Mouse (Mus musculus) heart, embryonic 13.5 days (tissue): ENCODE measurements around the gene Zdhhc9. TPM values are rescaled to one million over a fixed set of nuclear protein-coding genes. Genes with fewer than 3 reads are reported as not detected.
A peak's percentile ranks its signal among the peaks of the same experiment; 100 is the strongest.

Experiments used
- ATAC-seq: fragments of 200-750 bp; cut with Nextera tagmentation; 2 replicates; pipeline ENCODE4 v1.8.0; 2017; ENCODE audit warnings: moderate TSS enrichment; ENCODE audit not compliant: insufficient number of reproducible peaks, low FRiP score, low TSS enrichment; ENCODE audit errors: extremely low read depth
- H3K27ac ChIP-seq: fragments of 300-500 bp; sonication (generic); replicated peaks from 2 replicates; pipeline ENCODE4 v1.5.1; 2015; ENCODE audit warnings: moderate library complexity, mild to moderate bottlenecking, inconsistent platforms
- H3K27me3 ChIP-seq: fragments of 300-500 bp; sonication (generic); replicated peaks from 2 replicates; pipeline ENCODE4 v1.6.1; 2015; ENCODE audit warnings: mild to moderate bottlenecking, inconsistent platforms
- H3K36me3 ChIP-seq: fragments of 300-500 bp; sonication (generic); 2 replicates; pipeline ENCODE4 v1.6.1; 2015; ENCODE audit warnings: mild to moderate bottlenecking, inconsistent platforms
- H3K4me1 ChIP-seq: fragments of 300-500 bp; sonication (generic); 2 replicates; pipeline ENCODE4 v1.6.1; 2015; ENCODE audit warnings: inconsistent platforms
- H3K4me2 ChIP-seq: fragments of 300-500 bp; sonication (generic); 2 replicates; pipeline ENCODE4 v1.6.1; 2015; ENCODE audit warnings: inconsistent platforms, mild to moderate bottlenecking, moderate library complexity
- H3K4me3 ChIP-seq: fragments of 300-500 bp; sonication (generic); 2 replicates; pipeline ENCODE4 v1.5.1; 2015; ENCODE audit warnings: moderate library complexity, mild to moderate bottlenecking, inconsistent platforms
- H3K9ac ChIP-seq: fragments of 300-500 bp; sonication (generic); 2 replicates; pipeline ENCODE4 v1.6.1; 2015; ENCODE audit warnings: inconsistent platforms, mild to moderate bottlenecking, moderate library complexity
- H3K9me3 ChIP-seq: fragments of 300-500 bp; sonication (generic); 2 replicates; pipeline ENCODE4 v1.6.1; 2016; ENCODE audit warnings: inconsistent platforms
- WGBS: fragments of 180-500 bp; shearing (Covaris S2); methylation state at CpG from one replicate; pipeline ENCODE4 v1.1.7; 2015; ENCODE audit warnings: mixed read lengths; 5-methylcytosine and 5-hydroxymethylcytosine counted together
- polyA plus RNA-seq: library from polyadenylated mRNA; unstranded; fragments of >200 nt; fragmentation: Nextera tagmentation; extraction: Ambion mirVana; gene quantifications from 2 replicates; pipeline ENCODE4 v1.2.1, GENCODE M21; 2015

Zdhhc9 gene
- polyA plus RNA-seq, 1 experiment from 2014 or later = 2.2 TPM

DNA sequence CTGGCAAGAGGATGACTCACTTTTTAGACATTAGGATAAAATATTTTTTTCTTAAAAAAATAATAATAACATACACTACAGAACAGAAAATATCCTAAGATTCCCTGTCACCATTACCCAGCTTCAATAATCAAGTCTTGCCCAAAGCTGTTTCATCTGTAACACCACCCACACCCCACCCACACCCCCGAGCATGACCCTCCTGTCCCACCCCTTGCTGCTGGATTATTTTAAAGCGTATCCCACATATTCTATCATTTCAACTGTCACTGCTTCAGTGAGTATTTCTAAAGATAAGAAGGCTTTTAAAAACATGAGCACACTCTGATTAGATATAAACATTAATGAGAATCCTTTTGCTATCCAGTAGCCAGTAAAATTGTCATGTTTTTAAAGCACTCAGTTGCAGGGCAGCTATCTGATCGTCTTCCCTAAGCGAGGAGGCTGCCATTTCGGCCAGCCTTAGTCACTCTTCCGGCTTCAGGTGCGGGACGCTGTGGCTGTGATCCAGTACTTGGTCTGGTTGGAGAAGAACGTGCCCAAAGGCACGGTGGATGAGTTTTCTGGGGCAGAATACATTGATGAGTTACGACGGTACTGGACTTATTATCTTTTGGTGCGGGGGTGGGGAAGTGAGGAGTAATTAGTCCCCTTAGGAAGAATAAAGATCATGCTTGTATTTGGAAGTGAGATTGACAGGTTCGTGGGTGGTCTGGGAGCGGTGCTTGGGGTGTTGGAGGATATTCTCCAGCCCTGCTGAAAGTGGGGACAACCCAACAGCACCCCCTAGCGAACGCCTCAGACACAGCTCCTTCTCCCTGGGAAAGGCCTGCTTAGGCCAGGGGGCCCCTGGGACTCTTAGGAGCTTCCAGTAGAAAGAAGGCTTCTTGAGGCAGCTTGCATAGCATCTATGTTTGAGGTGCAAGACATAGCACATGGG, 84.3 kb downstream of the Zdhhc9 start:
- Histone ChIP-seq H3K9ac (no peak overlapping the region), H3K4me3 (peak overlapping the region; percentile 21), H3K27ac (no peak overlapping the region), H3K4me1 (no peaks in the 10 kb centered on the region), H3K27me3 (peaks cover 31% of the 10 kb centered on the region), H3K36me3 (no peaks in the 10 kb centered on the region), H3K4me2 (peak overlapping the region; percentile 61), H3K9me3 (no peaks in the 10 kb centered on the region)
- WGBS = 14% methylated on average over 17 of the region's 17 CpGs
- no peak for ATAC-seq

Other genes starting within 250 kb of the Zdhhc9 start
- gene Apln, start 174.0 kb downstream of the Zdhhc9 start, polyA plus RNA-seq = 5.6 and 6.0 TPM in 2 replicates
- gene Xpnpep2, start 100.2 kb downstream of the Zdhhc9 start, polyA plus RNA-seq = 0.29 and 0.47 TPM in 2 replicates
- 1.6 and 2.0 TPM in 2 replicates for gene Sash3, start 62.4 kb downstream of the Zdhhc9 start, polyA plus RNA-seq
- gene Utp14a, start 48.0 kb upstream of the Zdhhc9 start, polyA plus RNA-seq = 9.7 and 9.8 TPM in 2 replicates
- 3.8 and 4.1 TPM in 2 replicates for gene Bcorl1, start 132.5 kb upstream of the Zdhhc9 start, polyA plus RNA-seq